Mouse (Mus musculus): ENCODE measurements at regions not wholly inside any gene's neighbourhood (a gene's known extent, or its start where the extent isn't known, plus 50 kb on each side); places are given as distances from the start of the nearest gene placed in this dataset.
"Not testable (repeated sequence)": the region's sequence is repeated elsewhere in the genome, so short reads cannot be mapped to it uniquely, and the experiment has no call there.

- in situ Hi-C loops (cut with MboI, MseI) = no loop called here
Measured at GRCm38 (mm10) chr15:3909471-3909870, 69.9 kb downstream of the Fbxo4 start.

- in situ Hi-C loops (cut with MboI, MseI) = no loop called here
Measured at GRCm38 (mm10) chr15:3908721-3909120, 70.7 kb downstream of the Fbxo4 start.

GRCm38 (mm10) chr15:3905548-3905947, 73.8 kb downstream of the Fbxo4 start:
- in situ Hi-C loops (cut with MboI, MseI) = no loop called here

- in situ Hi-C loops (cut with MboI, MseI) = no loop called here
Measured at GRCm38 (mm10) chr15:3878429-3878828, 100.9 kb downstream of the Fbxo4 start.

GRCm38 (mm10) chr15:3877506-3877905, 101.9 kb downstream of the Fbxo4 start:
- in situ Hi-C loops (cut with MboI, MseI) = no loop called here

GRCm38 (mm10) chr15:3875210-3875861, 104.0 kb downstream of the Fbxo4 start:
- in situ Hi-C loops (cut with MboI, MseI) = not testable (repeated sequence)

- in situ Hi-C loops (cut with MboI, MseI) = no loop called here
Measured at GRCm38 (mm10) chr15:3831802-3832201, 147.6 kb downstream of the Fbxo4 start.

- in situ Hi-C loops (cut with MboI, MseI) = no loop called here
Measured at GRCm38 (mm10) chr15:3805430-3805829, 173.9 kb downstream of the Fbxo4 start.

- in situ Hi-C loops (cut with MboI, MseI) = no loop called here
Measured at GRCm38 (mm10) chr15:3775865-3776264, 192.6 kb upstream of the Ghr start.

GRCm38 (mm10) chr15:3772228-3772789, 189.0 kb upstream of the Ghr start:
- in situ Hi-C loops (cut with MboI, MseI) = no loop called here

- in situ Hi-C loops (cut with MboI, MseI) = no loop called here
Measured at GRCm38 (mm10) chr15:3770312-3770711, 187.0 kb upstream of the Ghr start.

- in situ Hi-C loops (cut with MboI, MseI) = no loop called here
Measured at GRCm38 (mm10) chr15:3764726-3765125, 181.4 kb upstream of the Ghr start.

GRCm38 (mm10) chr15:3760396-3760795, 177.1 kb upstream of the Ghr start:
- in situ Hi-C loops (cut with MboI, MseI) = no loop called here

GRCm38 (mm10) chr15:3755636-3756035, 172.3 kb upstream of the Ghr start:
- in situ Hi-C loops (cut with MboI, MseI) = no loop called here

GRCm38 (mm10) chr15:3748072-3748471, 164.8 kb upstream of the Ghr start:
- in situ Hi-C loops (cut with MboI, MseI) = not testable (repeated sequence)

- in situ Hi-C loops (cut with MboI, MseI) = no loop called here
Measured at GRCm38 (mm10) chr15:3743168-3743814, 160.0 kb upstream of the Ghr start.

- in situ Hi-C loops (cut with MboI, MseI) = no loop called here
Measured at GRCm38 (mm10) chr15:3742191-3742590, 158.9 kb upstream of the Ghr start.

- in situ Hi-C loops (cut with MboI, MseI) = no loop called here
Measured at GRCm38 (mm10) chr15:3725214-3725613, 141.9 kb upstream of the Ghr start.

- in situ Hi-C loops (cut with MboI, MseI) = no loop called here
Measured at GRCm38 (mm10) chr15:3720668-3721340, 137.5 kb upstream of the Ghr start.

GRCm38 (mm10) chr15:3711764-3712163, 128.5 kb upstream of the Ghr start:
- in situ Hi-C loops (cut with MboI, MseI) = no loop called here

GRCm38 (mm10) chr15:3707089-3708078, 124.1 kb upstream of the Ghr start:
- in situ Hi-C loops (cut with MboI, MseI) = no loop called here
